Mouse (Mus musculus): ENCODE results near the gene Lbhd1.

Gene Lbhd1

DNA sequence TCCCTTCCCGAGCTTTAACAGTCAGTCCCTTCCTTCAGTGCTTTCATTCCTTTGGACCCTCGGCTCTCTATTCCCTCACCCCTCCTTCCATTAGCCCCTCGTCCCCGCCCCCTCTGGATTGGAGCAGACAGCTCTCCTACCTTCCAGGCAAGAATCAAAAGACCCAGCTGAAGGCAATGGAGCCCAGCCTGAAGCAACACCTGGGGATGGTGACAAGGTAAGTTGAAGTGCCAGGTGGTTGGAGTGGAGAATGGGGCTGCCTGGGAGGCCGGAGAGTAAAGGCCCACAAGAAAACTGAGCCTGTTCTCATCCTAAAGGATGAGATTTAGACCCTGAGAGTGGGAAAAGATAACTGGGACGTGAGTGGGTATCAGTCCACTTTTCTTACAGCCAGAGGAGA lies 25.0 kb downstream of the Lbhd1 start:
- no peak for DNase-seq (ENCODE audit: extremely low read depth, insufficient read length, low spot score)

DNA sequence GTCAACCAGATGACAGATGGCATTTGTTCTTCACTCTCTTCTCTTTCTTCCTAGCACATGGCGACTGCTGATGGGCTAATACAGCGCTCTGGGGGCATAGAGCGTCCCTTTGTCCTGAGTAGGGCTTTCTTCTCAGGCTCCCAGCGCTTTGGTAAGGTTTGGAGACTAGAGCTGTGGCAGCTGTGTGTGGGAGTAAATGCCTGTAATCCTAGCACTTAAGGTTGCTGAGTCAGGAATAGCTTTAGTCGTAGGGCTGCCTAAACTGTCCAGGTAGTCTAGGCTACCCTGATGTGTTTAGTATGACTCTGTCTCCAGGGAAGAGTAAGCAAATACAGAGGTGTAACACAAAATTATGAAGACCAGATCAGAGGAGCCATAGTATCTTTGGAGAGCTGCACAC lies 28.3 kb downstream of the Lbhd1 start:
- no peak for DNase-seq (ENCODE audit: extremely low read depth, insufficient read length, low spot score)

DNA sequence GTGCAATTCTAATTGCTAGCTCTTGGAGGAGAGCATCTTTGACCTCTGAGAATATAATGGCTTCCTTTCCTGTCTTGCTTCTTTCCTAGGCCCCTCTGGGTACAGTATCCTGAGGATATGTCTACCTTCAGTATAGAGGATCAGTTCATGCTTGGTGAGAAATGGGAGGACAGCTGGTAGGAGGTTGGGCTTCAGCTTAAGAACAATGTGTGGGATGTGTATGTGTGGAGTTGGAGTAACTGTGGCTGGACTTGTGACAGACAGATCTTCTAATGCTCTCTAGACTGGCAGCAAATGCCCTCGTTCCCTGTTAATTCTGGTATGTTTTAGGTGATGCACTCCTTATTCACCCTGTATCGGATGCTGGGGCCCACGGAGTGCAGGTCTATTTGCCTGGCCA lies 30.7 kb downstream of the Lbhd1 start:
- no peak for DNase-seq (ENCODE audit: extremely low read depth, insufficient read length, low spot score)

DNA sequence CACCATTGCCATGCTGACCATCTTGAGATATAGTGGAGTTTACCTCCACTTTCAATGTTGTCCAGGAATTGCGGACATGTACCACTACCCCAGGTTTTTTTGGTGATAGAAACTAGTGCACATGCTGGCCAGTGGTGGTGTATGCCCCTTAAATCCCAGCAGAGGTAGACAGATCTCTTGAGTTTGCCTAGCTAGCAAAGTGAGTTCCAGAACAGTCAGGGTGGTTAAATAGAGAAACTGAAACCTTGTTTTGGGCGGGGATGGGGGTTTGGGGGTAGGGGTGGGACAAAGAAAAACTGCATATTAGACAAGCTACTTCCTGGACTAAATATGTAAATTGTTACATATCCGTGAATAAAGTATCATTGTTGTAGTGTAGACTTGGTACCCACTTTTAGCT lies 35.5 kb downstream of the Lbhd1 start:
- DNase-seq (ENCODE audit: extremely low read depth, insufficient read length, low spot score), result no peak

DNA sequence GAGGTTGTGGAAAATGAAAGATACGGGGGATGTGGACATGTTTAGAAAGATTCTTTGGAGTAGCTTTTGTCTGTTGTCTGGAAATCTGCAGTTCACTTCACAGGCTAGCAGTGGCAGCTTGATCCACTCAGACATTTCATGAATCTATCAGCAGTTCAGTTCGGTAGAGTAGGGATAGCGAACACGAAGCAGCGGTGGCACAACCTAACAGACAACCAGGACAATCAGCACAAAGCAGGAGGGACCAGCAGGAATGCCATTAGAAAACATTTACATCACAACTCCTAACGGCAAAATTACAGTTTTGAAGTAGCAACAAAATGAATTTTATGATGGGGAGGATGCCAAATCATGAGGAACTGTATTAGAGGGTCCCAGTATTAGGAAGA lies 36.1 kb downstream of the Lbhd1 start:
- DNase-seq (ENCODE audit: extremely low read depth, insufficient read length, low spot score), result no peak

DNA sequence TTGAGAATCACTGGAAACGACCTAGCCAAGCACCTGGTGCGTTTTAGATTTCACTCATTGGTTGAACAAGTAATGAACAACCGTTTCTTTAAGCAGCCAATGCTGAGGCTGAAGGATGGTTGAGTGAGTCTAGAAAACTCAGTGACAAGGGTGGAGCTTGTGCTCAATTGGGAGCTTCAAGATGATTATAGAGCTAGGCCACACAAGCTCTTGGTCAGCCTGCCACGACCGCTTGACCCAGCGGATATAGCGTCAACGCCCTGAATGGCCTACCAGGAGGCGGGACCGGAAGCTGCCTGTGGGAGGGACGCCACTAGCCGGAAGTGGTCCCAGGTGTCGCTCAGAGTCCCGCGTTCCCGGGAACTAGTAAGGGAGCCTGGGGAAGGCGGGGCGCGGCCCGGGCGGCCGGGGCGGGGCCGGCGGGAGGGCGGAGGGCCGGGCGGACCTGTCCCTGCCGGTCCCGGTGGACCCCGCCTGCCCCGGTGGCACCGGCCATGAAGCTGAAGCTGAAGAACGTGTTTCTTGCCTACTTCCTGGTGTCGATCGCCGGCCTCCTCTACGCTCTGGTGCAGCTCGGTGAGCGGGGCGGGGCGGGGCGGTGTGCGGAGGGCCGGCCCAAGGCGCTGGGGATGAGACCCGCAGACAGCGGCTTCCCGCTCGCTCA lies 36.7 kb downstream of the Lbhd1 start, which contains the start of gene B3gat3:
Gene B3gat3, plus strand, starts transcription at position 302 of the 664 bp plus-strand sequence.
- DNase-seq (ENCODE audit: extremely low read depth, insufficient read length, low spot score), result peak; percentile 92

DNA sequence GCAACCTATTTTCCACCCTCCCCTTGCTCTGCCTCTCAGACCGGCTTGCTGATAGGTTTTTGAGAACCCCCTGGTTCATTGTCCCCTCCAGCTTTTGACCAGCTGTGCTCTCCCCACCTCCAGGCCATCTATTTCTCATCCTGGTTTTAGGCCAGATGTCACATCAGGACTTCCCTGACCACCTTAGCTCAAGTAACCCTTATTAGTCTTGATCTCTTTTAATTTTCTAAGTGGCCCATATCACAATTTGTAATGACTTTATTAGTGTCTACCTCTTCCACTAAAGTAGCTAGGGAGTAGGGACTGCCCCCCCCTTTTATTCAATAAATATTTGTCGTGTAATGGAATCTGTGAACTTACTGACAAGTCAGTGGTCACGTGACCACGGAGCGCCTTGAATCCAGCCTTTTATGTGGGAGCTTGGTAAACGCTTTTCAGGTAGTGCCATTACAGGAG lies 37.3 kb downstream of the Lbhd1 start:
- DNase-seq (ENCODE audit: extremely low read depth, insufficient read length, low spot score), result peak; percentile 24

DNA sequence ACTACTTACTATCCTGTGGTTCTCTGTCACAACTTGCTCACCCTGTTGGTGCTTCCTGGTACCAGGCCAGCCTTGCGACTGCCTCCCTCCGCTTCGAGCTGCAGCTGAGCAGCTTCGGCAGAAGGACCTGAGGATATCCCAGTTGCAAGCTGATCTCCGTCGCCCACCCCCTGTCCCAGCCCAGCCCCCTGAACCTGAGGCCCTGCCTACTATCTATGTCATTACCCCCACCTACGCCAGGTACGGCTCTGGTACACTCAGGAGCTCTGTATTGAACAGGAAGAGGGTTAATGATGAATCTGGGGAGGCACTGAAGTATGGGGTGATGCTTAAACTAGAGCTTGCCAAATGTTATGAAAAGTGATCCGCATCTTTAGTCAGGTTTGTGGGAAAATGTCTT lies 38.2 kb downstream of the Lbhd1 start:
- DNase-seq (ENCODE audit: extremely low read depth, insufficient read length, low spot score), result no peak

DNA sequence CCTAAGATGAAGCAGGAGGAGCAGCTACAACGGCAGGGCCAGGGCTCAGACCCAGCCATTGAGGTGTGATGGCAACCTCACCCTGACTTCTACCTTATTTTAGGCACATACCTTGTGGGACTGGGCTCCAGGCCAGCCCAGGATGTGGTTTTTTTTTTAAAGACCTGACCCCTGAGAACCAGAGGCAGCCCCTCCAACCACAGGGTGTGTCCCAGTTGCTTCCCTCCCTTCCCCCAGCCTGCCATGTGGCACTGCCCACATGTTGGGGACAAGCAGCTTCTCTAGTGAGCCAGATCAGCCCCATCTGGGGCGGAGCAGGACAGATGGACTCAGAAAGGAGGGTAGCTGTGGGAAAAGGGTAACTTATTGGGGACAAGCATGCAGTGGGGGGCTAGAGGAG lies 43.2 kb downstream of the Lbhd1 start:
- DNase-seq (ENCODE audit: extremely low read depth, insufficient read length, low spot score), result no peak

DNA sequence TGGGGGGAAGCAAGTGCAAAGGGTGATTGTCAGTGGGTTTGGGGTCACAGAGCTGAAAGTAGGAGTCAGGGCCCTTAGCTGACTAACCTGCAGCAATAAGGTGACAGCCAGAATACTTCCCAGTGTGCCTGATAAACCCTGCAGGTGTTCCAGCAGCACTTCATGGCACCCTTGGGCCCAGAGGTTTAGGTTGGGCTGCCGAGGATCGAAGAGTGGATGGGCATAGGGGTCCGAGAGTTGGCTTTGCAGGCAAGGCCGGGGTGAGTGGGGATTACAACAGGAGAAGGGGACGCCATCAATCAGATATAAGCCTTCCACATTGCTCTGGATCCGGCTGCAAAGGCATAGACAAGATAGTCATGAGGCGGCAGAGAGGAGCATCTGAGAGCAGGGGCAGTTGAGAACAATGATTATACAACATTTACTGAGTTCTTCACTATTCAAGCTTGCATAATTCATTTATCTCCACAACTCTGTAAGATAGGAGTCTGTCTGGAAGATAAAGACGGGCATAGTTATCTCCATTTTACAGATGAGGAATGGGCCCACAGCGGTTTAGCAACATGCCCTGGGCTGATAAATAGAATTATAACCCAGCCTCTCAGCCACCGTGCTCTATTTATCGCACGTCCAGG lies 44.5 kb downstream of the Lbhd1 start:
- DNase-seq (ENCODE audit: extremely low read depth, insufficient read length, low spot score), result no peak

DNA sequence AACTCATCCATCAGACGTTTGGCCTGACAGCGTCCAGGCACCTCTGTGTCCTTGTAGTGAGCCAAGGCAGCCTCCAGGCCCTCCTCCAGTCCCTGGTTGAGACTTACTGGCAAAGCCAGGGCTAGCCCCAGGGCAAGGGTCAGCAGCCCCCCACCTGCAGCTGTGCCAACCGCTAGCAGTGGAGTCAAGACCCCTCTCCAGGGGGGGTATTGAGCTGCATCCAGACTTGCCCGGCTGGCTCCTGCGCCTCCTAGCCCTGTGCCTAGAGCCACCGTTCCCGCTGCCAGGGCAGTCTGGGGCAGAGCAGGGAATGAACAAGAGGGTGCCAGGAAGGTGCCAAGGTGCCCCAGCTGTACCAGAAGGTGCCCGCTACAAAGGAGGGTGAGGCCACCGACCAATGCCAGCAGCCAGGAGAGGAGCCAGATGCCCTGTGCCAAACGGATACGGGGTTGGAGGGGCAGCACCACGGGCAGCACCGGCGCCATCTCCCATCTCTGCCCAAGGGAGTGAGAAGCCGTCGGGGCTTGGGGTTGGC lies 45.2 kb downstream of the Lbhd1 start:
- no peak for DNase-seq (ENCODE audit: extremely low read depth, insufficient read length, low spot score)

DNA sequence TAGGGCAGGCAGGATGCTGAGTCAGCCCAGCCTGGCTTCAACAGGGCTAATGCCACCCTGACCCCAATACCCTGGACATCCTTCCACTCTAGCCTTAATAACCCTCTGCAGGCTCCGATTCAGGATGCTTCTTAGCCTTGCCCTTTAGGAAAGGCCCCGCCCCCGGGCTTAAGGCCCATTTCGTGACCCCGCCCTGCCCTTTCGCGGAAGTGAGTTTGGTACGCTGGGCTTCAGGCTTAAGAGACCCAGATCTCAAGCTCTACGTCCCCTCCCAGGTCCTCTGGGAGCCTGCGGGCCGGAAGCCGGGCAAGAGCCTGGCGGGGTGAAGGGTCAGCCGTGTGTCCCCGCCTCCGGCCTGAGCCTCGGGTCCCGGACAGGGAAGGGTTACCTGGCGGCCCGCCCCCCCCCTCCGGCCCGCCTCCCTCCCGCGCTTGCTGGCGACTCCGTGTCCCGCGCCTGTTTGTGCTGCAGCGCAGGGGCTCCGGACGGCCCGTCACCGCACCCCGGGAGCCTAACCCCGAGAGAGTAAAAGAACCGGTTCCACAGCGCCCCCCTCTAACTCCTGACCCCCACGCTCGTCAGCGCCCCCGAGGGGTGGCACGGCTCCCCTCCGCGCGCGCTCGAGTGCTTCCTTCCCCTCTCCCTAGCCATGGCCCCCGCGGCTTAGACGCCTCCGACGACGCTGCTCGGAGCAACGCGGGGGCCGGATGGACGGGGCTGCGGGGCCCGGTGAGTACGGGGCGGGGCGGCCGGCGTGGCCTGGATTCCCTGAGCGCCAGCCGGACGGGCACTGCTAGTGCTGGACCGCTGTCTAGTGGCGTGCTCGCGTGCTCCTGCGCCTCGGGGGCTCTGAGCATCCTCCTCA lies 45.9 kb downstream of the Lbhd1 start, which contains the start of the genes Rom1 and Eml3:
Gene Rom1, minus strand, starts transcription at position 133 of the 865 bp plus-strand sequence.
Gene Eml3, plus strand, starts transcription at position 329 of the 865 bp plus-strand sequence.
- DNase-seq (ENCODE audit: extremely low read depth, insufficient read length, low spot score), result peak; percentile 92

DNA sequence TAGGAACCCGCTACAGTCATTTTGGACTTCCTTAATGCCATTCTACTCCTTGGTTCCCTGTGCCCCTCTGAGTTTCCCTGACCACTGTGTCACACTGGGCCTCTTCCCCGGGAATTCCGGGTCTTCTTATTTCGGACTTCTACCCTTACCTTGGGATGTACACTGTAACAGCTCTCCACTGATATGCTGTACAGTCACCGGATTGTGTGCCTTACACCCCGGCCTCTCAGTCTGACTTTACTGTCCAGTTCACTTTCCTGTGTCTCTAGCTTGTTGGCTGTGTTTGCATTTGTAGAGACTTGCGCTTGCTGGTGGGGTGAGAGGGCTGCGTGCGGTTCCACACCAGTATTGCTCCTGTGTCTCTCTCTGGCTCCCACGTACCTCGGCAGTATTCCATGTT lies 46.6 kb downstream of the Lbhd1 start:
- DNase-seq (ENCODE audit: extremely low read depth, insufficient read length, low spot score), result no peak

DNA sequence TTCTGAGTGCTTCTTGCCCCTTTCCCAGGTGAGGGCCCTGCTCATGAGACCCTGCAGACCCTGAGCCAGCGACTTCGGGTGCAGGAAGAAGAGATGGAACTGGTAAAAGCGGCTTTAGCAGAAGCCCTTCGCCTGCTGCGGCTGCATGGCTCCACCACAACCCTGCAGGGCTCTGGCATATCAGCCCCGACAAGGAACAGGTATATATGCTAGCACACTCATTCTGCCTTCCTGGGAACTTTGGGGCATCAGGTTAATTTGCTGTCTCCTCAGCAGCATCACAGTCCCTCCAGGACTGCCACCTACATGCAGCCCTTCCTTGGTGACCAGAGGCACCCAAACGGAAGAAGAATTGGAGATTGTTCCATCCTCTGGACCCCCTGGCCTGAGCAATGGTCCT lies 47.2 kb downstream of the Lbhd1 start:
- no peak for DNase-seq (ENCODE audit: extremely low read depth, insufficient read length, low spot score)

DNA sequence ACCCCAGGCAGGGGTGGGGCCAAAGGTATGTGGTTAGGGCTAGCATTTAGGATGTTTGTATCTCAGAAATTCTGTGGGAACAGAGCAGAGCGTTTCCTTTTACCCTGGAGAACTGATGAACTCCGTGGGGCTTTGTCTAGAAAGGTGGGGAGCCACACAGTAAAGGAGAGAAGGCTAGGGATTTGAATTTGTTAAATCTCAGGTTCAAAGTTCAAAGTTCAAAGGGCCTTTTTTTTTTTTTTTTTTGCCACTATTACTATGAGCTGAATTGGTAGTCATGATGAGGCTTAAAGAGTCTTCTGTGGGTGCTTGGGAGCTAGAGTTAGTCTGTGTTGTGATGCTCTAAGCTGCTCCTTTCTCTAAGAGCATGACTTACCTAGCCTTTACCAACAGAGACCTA lies 53.2 kb downstream of the Lbhd1 start:
- DNase-seq (ENCODE audit: extremely low read depth, insufficient read length, low spot score), result no peak

DNA sequence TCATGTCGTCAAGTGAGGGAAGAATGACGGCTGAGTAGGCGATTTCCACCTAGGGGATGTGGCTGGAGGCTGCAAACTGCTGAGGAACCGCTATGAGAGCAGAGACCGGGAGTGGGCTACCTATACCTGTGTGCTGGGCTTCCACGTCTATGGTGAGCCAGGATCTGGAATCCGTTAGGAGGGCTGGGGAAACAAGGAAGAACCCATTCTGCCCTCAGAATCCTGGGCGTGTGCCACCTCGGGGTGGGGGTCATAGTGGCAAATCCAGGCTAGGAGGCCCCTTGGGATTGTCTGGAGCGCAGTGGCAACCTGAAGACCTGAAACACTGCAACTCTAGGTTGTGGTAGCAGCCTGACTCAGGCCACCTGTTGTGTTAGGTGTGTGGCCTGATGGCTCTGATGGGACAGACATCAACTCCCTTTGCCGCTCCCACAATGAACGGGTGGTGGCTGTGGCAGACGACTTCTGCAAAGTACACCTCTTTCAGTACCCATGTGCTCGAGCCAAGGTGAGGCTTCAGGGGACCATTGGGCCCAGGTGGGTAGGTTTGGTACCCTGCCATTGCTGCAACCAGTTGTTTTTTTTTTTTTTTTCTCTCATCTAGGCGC lies 57.1 kb downstream of the Lbhd1 start:
- DNase-seq (ENCODE audit: extremely low read depth, insufficient read length, low spot score), result no peak

DNA sequence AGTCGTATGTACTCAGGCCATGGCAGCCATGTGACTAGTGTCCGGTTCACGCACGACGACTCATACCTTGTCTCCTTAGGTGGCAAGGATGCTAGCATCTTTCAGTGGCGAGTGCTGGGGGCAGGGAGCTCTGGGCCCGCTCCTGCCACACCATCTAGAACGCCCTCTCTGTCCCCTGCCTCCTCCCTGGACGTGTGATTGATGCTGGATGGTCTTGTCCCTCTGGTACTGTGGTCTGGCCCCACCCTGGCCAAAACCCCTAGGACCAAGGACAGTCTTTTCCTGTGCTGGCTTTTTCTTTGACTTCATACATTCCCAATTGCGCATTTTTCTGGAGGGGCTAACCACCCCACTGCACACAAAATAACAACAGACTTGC lies 57.6 kb downstream of the Lbhd1 start:
- no peak for DNase-seq (ENCODE audit: extremely low read depth, insufficient read length, low spot score)

DNA sequence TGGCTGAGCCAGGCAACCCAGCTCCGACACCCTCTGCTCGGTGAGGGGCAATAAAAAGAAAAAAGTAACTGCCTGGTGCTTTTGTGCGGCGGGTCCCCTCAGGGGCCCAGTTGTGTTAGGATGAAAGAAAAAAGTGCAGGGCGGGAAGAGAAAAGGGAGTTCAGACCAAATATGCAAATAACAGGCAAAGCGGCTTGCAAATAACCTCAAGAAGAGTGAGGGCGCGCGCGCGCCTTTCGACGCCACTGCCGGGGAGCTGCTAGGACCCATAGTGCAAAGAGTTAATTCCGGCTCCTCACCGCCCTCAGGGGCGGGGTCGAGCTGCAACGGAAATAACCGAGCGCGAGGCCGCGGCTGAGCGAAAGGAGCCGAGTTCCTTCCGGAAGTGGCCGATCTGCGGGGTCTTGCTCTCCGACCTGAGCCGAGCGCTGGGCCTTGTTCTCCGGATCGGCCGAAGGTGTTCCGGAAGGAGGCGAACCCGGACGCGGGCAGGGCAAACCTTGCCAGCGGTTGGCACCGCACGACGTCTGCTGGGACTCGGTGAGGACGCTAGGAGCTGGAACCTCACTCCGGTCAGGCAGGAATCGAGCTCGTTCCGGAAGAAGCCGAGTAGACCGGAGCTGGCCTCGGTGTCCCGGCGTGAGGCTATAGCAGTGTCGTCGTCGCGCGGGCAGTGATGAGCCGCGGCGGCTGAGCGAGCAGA lies 58.1 kb downstream of the Lbhd1 start, which contains the start of gene Mta2:
Gene Mta2, plus strand, starts transcription at position 361 of the 703 bp plus-strand sequence.
- peak; percentile 98 for DNase-seq (ENCODE audit: extremely low read depth, insufficient read length, low spot score)

Measured in 3134 (cell line).